Mouse (Mus musculus) left cerebral cortex, postnatal 25 days (tissue): ENCODE results near the gene Mast4. TPM values are rescaled to one million over a fixed set of nuclear protein-coding genes. Genes with fewer than 3 reads are reported as not detected.

Experiments used
- DNase-seq, 2 experiments: peaks; one replicate each; pipeline ENCODE4 v3.0.0; 2022; ENCODE audit warnings: low spot score in 2 of 2, mixed read lengths in 1 of 2
- intact Hi-C: fragments of 180-260 bp; cut with DNase I; formaldehyde crosslinking; loops from one replicate; pipeline ENCODE4 v1.15.1; 2025
- total RNA-seq, 2 experiments: library from RNA; stranded (reverse); gene quantifications; 2 replicates each; pipeline ENCODE4 v1.2.3; 2021

The Mast4 gene
- total RNA-seq, 2 experiments from 2014 or later: 41.2 to 46.7 TPM

DNA sequence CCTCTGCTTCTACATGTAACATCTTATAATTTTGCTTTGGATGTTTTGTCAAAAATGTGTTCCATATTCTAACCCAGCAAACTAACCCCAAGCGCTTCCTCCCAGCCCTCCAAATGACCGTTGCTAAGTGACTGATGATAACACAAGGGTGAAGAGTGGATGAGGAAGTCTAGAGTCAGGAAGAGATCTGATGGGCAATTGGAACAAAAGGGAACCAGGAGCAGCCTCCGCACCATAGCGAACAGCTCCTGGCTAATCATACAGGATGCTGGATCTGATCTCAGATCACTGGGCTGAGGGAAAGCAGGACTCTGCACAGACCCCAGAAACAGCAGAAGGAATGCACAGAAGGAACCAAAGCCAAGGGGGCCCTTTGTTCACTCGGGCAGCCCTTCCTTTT lies 190.0 kb downstream of the Mast4 start:
- intact Hi-C loops: no loop called here
- DNase-seq: no peak

DNA sequence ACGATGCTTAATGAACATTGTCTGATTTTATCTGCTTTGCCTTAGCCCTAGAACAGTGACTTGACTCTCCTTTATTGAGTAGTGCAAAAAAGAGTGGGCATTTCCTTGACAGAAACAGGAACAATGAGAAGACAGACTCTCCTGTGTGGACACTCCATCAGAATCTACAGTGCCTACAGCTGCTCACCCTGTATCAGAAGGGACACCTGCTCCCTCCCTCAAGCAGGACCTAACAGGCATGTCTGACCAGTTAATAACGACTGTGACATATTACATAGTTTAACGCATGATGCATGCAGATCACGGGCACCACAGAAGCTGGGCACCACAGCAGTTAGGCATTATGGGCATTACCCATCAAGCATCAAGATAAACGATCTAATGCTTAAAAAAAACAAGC lies 193.0 kb downstream of the Mast4 start:
- intact Hi-C loops: no loop called here
- DNase-seq: no peak

DNA sequence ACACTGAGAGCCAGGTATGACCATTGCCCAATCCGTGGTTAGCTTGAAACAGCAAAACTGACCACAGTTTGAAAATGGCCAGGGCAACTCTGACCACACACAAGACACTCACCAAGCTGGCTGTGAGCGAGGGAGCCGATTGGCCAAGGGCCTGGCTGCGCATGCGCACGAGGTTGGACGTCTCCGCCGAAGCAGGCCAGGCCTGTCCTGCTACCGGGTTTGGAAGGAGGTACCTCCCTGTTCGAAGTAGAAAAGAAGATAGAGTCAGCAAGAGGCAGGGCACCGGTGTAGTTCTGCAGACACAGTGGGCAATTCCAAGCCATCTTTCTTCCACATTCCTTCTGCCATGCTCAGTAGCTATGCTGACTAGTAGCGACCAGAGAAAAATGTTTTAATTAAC lies 194.2 kb downstream of the Mast4 start:
- intact Hi-C loops: no loop called here
- no peak for DNase-seq

DNA sequence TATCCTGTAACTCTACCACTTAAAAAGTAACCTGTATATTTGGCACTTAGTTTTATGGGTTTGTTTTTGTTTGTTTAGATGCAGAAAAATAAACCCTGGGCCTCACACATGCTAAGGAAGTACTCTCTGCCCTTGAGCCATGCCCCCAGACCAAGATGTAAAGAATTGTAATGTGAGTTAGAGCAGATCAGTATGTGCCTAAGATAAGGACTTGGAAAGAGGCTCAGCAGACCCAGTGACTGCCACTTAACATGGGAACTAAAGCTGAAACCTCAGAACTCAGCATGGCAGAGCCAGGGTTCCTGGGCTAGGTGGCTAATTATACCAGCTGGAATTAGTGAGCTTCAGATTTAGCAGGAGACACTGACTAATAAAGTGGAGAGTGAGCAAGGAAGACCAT lies 196.0 kb downstream of the Mast4 start:
- no peak for DNase-seq
- intact Hi-C loops: no loop called here

DNA sequence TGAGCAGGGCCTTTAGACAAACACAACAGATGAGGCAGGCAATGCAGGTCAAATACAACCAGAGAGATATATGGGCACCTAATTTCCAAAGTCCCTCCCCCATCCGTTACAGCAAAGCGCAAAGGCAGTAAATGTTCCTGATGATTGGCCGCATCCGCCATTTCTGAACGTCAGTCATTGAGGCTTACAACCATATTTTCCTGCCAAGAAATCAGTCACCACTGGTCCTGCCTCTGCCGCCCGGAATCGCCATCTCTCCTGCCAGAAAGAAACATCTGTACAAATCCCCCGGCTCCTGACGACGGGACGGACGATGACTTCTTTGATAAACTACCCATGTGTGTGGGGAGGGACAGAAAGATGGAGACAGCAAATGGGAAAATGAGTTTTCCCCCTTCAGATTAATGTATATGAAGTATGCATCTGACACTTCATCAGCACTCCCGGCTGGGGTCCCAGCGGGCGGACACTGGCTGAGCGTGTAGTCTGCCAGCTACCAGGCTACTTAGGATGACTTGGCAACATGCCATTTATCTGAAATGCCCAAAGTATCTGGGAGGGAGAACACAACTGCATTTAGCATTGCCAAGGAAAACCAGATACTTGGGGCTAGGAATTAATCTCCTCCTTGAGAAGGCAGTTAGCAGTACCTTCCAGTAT lies 198.9 kb downstream of the Mast4 start:
- no peak for DNase-seq

DNA sequence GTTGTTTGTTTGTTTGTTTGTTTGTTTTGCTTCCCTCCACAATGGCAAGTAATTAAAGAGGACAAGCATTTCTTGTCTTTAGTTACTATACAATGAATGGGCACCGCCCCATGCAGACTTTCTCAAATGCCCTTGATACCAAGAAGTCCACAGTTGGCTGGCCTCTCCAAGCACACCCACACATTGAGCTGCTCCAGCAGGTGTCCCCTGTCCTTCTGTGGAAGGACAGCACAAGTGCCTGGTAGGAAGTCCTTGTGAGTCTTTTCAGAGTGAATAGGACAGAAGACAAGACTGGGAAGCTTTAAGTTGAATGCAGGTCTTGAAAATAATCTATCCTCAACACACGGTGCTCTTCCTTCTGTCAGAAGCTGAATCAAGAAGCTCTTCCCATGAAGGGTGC lies 202.5 kb downstream of the Mast4 start:
- no peak for DNase-seq
- intact Hi-C loops: no loop called here

More for the DNA sequence above, 198.9 kb downstream of the Mast4 start:
- intact Hi-C loops: no loop called here

DNA sequence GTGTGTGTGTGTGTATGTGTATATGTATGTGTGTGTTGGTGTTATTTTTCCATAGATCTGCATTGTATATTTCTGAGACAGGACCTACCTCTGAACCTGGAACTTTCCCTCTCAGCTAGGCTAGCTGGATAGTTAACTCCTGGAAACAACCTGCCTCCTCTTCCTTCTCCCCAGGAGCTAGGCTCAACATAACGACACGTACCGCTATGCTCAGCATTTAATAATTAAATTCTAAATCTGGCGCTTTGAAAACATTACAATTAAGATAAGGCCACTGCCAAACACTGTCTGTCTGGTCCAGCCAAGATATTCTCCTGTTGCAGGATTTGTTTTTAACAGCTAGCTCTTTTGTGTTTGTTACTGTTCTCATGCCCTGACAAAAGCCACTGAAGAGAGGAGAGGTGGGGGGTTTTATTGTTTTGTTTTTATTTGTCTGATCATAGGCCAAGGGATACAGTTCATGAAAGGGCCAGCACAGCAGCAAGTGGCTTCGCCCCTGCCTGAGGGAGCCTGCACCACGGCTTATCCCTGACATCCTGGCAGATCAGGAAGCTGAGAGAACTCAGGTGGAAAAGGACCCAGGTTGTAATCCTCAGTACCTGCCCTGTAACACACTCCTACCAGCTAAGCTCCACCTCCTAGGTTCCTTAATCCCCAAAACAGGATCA lies 205.0 kb downstream of the Mast4 start:
- intact Hi-C loops: no loop called here
- DNase-seq: no peak

DNA sequence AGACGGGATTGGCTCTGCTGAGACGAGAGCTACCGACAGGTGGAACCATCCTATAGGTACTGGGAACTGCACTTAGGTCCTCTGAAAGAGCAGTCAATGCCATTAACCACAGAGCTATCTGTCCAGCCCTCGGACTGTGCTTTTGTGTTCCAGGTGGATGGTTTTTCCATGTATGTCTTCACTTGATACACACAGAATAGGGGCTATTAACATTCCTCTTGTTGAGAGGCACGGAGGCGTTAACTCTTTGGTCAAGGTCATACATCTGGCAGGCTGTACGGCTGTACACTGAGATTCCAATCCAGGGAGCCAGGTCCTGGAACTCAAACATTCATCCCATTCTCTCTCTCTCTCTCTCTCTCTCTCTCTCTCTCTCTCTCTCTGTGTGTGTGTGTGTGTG lies 205.6 kb downstream of the Mast4 start:
- intact Hi-C loops: no loop called here
- DNase-seq: no peak

DNA sequence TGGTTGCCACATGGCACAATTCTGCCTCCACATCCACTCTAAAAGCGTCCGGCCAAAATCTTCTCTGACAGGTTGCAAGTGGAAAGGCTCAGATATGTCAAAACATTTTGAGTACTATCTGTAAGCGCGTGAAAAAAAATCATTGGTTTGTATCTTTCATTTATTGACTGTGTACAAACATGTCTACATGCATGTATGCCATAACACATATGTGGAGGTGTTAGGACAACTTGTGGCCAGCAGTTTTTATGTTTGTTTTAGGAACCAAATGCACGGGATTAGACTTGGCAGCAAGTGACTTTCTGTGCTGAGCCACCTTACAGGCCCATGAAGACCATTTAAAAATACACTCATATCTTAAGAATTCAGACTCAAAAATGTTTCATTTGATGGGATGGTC lies 206.7 kb downstream of the Mast4 start:
- intact Hi-C loops: no loop called here
- no peak for DNase-seq

DNA sequence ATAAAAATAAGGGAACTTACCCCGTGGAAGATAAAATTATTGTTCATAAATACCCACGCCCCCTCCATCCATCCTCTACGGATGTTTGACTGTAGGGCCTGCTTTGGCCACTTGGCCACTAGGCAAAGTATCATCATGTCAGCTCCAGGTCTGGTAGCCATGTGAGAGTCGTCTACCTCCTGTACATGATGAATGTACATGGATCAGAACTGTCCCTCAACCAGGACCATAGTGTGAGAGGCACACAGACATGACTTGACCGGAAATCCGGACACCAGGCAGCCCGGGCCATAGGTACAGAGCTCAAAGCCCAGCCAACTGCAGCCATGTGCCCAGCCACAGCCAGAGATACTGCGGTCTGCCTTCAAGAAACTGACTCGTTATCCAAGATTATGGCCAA lies 210.6 kb downstream of the Mast4 start:
- intact Hi-C loops: no loop called here
- DNase-seq: no peak

DNA sequence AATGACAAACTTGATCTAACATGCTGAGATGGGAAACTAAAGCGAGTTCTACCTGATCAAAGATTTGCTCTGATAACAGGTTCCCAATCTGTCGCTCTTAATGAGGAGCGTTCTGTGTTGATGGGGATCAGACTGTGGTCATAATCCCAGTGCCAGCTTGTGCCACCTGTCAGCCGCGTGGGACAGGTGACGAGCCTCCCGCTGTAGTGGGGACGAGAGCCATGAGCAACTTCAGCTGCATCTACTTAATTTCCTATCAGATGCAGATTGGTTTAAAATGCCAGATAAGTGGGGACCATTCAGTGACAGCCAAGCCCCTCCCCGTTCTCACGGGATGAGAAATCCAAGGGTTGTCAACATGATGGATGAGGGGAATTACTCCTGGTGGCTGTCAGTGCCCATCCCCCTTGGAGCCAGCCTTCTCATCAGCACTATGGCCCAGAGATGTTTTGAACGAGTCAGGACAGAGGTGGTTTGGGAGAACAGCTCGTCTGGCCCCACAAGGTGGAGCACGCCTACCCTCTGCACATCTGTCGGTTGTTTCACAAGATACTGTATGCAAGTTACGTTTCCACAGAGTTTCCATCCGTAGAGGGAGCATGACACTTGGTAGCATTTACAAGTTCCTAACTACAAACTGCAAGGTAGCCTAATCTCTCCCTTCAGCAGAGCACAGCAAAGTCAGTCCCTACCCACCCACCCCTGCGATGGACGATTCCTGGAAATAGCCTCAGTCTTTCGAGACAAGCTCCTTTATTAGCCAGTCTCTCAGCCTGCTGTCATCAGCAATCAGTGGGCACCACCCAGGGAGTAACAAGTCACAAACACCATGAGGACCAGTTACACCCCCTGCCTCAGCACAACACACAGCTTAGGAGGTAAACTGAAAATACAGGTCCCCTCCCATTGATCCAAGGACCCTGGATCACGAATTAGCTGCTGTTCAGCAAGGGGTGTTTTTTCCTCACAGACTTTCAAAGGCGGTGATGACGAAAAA lies 212.2 kb downstream of the Mast4 start:
- intact Hi-C loops: no loop called here
- DNase-seq: no peak

DNA sequence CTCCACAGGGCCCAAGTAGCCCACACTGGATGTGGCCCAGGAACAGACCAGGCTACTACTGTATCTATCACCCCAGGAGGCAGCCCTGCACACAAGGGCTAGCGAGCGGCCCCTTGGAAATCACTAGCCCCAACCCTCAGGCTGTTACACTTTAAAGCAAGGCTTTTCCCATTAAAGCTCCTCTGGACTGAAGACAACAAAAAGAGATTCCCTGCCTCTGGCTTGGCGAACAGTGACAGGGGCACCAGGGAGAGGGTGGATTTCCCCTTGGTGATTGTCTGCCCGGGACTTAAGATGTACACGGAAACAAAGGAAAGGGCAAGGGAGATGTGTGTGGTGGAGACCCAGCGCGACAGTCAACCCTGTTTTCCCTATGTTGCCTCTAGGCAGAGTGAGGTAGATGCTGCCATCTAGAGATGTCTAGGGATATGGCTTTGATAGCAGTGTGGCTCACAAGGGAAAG lies 213.6 kb downstream of the Mast4 start:
- intact Hi-C loops: no loop called here
- peak; percentile 38 to 64 for DNase-seq

DNA sequence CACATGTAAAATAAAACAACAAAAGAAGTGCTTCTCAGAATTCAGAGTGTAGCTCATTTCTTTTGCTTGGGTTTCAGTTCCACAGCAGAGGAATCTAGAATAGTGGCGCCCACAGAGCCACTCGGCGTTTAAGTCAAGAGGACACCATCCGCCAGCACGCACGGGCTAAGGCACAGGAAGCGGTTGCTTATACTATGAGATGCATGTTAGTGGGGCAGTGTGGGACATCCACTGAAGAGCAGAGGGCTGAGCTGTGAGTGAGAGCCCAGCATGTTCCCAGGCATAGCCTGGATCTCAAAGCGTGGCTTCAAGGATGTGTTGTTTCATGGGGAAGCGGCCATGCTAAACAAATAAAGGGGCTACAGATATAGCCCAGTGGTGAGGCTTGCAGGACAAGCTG lies 214.6 kb downstream of the Mast4 start:
- intact Hi-C loops: no loop called here
- DNase-seq: no peak

DNA sequence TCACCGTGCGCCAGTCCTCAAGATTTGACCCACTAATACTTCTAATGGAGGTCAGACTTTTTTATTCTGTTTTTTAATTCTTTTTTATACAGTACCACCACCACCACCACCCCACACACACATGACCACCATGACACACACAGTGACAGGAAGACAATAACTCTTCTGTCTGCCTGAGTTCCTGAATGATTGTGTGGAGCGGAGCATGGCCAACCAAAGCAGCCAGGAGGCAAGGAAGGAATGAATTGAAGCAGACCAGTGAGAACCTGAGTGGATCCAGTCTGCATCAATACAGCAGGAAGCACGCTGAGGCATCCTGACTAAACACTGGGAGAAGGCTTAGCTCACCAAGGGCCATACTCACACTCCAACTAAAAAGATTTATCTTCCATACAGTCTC lies 219.2 kb downstream of the Mast4 start:
- no peak for DNase-seq
- intact Hi-C loops: no loop called here

DNA sequence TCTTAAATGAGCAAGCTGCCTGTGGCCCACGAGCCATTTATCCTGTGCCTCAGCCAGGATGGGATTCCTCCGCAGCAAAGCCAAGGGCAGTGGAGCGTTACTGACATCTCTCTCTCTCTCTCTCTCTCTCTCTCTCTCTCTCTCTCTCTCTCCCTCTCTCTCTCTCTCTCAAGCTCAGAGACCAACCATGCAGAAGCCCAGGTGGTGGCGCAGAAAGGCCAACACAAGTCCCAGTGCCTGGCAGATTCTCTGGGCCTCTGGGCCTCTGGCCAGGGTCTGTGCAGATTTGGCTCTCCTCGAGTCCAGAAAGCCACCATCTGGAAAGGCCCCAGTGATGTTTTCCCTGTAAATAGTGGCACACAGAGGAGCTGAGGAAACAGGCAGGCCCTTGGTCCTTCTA lies 220.0 kb downstream of the Mast4 start:
- DNase-seq: peak; percentile 43 to 55
- intact Hi-C loops: loop anchor here (5.0 kb wide), 1 partner anchor 302 kb away; no protein-coding TSS in a partner anchor

DNA sequence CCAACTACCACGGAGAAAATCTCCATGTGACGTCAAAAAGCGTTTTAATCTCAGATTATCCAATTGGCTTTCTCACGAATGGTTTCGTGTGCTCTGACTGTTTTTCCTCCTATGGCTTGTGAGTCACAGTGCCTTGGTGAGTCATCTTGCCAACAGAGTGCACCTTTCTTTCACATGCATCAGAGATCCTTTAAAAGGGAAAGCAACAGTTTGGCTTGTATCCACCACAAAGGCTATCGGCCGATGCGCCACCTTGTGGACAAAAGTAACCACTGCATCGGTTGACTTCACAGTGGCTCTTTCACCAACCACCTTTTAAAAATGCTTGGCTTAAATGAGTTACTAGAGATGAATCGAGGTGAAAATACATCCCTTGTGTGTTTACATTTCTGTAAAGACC lies 224.4 kb downstream of the Mast4 start:
- intact Hi-C loops: loop anchor here (1.0 to 5.0 kb wide), 2 partner anchors 298 to 432 kb away; no protein-coding TSS in a partner anchor
- peak; percentile 74 to 85 for DNase-seq

DNA sequence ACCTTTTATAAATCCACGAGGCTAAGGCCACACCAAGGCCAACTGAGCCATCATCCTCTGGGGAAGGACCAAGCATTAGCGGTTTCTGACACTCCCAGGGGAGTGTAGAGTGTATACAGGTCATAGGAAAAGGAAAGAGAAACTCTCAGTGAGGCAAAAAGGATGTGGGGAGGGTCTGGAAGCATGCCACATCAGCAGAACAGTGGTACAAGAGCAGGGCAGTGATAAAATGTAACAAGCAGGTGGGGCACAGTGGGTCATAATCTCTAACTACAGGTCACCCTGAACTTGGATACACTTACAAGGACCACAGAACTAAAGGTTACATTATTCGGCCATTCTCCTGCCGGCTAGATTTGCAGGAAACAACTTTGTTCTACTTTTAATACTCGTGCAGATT lies 226.9 kb downstream of the Mast4 start:
- intact Hi-C loops: no loop called here
- DNase-seq: no peak

DNA sequence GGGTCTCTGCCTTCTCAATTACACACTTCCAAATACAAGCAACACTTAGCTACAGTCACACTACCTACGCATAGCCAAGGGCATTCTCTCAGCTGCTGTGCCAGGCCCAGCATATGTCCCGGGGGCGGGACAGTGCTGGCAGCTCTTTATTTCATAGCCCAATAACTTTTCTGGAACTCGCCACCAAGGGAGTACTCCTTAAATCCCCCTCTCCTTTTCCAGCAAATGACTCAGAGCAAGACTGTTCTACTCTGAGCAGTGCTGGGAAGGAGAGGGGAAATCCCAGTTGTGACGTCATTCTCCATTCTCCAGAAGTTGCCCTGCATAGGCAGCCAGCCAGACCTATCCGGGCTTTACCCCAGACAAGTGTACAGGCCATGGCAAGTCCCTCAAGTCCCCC lies 231.7 kb downstream of the Mast4 start:
- DNase-seq: peak; percentile 75 to 96
- intact Hi-C loops: loop anchor here (1.0 kb wide), 1 partner anchor 48 kb away; no protein-coding TSS in a partner anchor

DNA sequence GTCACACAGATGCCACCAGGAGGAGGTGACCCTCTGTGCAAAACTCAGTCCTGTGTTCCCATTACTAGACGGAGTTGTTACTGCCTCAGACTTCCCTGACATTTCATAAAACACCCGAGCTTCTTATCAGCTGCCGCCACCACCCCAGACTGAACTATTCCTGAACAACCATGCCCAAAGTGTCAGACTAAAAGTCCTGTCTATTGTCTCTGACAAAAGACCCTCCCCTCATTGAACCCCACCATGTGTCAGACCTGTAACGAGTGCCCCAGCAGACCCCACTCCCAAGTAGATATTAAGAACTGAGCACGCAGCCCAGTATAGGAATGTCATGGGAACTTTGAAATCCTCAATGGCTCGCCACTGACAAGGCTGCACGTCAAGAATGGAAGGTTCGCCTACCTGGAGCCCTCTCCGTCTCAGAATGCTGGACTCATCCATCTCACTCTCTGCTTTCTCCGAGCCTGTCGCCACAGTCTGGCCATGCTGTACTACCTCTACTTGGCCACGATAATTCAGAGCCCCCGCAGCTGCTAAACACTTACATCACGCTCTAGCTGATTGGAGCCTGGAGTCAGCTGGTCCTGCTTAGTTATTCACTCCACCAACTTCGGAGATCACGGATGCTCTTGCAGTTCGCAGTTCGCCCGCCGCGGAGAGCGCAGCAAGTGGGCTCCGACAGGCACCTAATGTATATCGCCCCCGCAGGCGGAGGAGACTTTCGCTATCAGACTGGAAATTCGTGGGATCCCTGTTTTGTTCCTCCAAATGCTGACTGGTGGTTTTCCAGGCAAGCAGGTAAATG lies 237.7 kb downstream of the Mast4 start:
- intact Hi-C loops: loop anchor here (5.0 kb wide), 2 partner anchors 139 to 159 kb away; no protein-coding TSS in a partner anchor

More for the DNA sequence above, 237.7 kb downstream of the Mast4 start:
- peak; percentile 80 to 90 for DNase-seq
